Mouse (Mus musculus) c-Kit-negative CD71-positive TER-119-positive erythroid progenitor cells, embryonic 14.5 days (primary cell): Measurements from ENCODE around the gene Aip.

ENCODE experiments used
- DNase-seq: peaks from one replicate; pipeline ENCODE4 v3.0.0-alpha.2; 2013; ENCODE audit warnings: low read depth, low spot score

Aip gene

DNA sequence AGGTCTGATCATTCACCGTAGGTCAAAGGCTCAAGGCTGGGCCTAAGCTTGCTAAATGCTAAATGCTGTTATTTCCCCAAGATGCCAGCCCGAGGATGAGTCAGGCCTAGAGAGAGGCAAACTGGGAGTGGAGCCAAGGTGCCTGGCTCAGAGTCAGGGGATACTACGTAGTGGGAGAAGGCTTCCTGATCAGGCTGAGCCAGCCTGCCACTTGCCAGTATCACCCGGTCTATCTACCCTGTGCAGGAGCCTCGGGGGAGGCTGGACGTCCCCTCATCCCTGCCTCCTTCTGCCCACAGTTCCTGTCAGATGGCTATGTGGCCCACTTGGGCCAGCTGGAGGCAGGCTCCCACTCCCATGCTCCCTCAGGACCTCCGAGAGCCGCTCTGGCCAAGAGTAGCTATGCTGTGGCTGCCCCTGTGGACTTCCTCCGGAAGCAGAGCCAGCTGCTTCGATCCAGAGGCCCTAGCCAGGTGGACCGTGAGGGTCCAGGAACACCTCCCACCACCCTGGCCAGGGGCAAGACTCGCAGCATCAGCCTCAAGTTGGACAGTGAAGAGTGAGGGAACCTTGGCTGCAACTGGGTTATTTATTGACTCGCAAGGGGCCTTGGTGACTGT is 12.4 kb downstream of the Aip start:
- no peak for DNase-seq

DNA sequence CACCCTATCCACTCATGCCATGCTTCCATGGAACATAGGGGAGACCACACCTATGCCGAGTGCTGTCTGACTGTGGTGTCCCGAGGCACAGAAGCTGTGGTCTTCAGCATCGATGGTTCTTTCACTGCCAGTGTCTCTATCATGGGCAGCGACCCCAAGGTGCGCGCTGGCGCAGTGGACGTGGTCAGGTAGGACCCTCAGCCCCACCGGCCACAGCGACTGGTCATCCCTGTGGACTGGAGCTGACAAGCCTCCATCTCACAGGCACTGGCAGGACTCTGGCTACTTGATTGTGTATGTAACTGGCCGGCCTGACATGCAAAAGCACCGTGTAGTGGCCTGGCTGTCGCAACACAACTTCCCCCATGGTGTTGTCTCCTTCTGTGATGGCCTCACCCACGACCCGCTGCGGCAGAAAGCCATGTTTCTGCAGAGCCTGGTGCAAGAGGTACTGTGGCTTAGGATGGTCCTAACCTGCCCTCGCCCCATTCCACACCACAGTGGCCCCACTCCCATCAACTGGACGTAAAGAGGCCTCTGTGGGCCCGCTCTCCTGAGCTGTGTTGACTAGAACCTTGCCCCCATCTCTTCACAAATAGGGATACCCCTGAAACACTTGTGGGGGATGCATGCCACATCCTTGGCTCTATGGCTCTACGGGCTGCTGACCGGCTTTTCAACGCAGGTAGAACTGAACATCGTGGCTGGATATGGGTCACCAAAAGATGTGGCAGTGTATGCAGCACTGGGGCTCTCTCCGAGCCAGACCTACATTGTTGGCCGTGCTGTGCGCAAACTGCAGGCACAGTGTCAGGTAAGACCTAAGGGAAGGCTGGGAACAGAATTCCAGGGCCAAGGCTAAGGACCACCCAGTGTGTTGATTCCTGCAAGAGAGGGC is 13.3 kb downstream of the Aip start:
- DNase-seq, result no peak

DNA sequence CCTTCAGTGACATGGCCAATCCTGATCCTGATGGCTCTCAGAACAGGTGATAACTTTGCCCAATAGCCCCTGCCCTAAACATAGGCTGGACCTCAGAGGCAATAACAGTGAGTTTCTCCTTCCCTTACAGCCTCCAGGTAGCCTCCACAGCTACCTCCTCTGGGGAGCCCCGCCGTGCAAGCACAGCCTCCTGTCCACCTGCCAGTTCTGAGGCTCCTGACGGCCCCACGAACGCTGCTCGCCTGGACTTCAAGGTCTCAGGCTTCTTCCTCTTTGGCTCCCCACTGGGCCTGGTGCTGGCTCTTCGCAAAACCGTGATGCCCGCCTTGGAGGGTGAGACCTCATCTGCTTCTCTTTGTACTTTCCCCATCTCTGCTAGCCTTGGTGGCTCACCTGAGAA is 17.1 kb downstream of the Aip start:
- no peak for DNase-seq

- no peak for DNase-seq
Observed at GRCm38 (mm10) chr19:4106654-4107053, 19.0 kb downstream of the Aip start.

GRCm38 (mm10) chr19:4104675-4105194 is 20.9 kb downstream of the Aip start:
- no peak for DNase-seq

- DNase-seq, result no peak
Observed at GRCm38 (mm10) chr19:4103792-4104191, 21.9 kb downstream of the Aip start.

DNA sequence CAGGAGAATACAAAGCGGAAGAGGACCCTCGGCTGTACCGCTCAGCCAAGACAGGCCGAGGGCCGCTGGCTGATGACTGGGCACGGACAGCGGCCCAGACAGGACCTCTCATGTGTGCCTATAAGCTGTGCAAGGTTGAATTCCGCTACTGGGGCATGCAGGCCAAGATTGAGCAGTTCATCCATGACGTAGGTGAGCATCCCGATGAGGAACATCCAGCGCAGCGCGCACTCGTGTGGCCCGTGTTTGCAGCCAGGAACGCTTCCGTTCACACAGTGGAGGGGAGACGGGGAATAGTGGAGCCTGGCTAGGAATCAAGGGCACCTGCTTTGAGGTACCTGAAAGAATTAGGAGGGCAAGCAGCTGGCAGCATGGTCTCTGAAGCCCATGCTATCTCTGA is 22.4 kb downstream of the Aip start:
- DNase-seq, result no peak

DNA sequence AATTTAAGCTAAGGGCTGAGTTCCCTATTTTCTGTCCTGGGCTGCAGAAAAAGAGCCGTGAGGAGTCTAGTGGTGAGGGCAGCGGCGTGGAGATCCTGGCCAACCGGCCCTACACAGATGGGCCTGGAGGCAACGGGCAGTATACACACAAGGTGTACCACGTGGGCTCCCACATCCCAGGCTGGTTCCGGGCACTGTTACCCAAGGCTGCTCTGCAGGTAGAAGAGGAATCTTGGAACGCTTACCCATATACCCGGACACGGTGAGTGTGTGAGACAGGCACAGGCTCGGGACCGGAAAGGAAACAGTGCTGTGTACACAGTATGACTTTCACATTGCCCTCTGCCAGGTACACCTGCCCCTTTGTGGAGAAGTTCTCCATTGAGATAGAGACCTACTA is 23.0 kb downstream of the Aip start:
- DNase-seq, result no peak

DNA sequence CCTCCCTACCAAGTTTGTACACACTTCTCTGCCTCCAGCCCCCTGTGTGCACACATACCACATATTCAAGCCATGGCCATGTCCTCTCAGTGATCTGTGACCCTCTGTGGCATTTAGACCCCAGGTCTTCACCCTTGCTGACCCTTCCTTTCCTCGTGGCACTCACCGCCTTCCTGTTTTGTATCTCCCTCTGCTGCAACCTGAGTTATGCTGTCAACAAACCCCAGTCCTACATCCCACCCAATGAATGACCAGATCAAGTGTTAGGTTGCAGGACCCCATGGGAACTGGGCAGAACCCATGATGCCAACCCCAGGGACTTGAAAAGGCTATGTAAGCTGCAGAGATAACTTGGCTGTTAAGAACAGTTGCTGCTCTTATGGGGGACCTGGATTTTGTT is 23.6 kb downstream of the Aip start:
- DNase-seq, result no peak

DNA sequence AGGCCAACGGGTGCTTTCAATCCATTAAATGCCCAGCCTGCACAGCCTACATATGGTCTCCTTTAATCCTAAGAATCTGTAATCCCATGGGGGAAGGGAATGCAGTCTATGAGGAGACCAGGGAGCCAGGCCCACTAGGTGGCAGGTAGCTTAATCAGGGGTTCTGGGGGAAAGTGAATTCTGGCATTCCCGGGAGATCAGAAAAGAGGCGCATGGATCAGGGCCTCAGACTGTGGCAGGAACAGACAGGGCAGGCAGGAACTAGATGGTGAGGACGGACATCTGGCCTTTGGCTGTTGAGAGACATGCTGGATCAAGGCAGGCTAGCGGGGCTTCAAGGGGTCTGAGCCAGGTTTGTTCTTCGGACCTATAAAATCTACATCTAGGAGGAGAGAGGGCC is 24.2 kb downstream of the Aip start:
- no peak for DNase-seq

GRCm38 (mm10) chr19:4100718-4101261 is 24.9 kb downstream of the Aip start:
- no peak for DNase-seq

DNA sequence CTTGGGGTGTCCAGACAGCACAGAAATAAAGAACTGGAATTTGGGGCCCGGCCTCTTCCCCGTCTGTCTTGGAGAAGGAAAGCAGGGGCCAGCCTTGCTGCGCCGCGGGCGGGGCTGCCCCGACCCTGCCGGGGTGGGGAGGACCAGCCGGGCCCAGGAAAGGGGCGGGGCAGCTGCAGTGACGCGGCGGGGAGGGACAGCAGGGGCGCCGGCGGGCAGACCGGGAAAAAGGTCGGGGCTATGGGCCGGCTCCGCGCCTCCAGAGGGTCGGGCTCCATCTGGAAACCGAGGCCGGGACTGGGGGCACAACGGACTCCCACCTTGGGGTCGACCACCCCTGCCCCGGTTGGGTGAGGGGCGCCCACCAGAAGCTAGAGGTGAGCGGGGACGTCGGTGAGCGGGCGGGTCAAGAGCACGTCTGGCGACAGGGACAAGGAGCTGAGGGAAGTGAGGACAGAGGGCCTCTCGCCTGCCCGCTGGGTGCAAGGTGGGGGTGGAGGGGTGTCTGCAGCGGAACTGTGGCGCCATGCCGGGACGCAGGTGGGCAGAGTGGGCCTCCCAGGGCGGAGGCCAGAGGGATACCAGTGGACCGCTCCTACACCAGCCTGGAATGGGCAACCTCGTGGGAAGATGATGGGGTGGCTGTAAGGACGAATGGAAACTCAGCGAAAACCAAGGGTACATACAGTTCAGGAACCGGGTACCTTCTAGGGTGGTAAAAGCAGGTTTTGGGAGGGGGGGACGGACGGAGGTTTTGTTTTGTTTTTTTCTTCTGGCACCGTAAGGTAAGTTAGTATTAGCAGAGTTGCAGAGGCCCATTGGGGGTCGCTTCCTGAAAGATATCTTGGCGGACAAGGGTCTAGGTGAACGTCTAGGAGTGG is 25.6 kb downstream of the Aip start, which contains the start of gene Pitpnm1:
Gene Pitpnm1 (plus strand): TSS at position 162 of the 881 bp plus-strand sequence.
- DNase-seq, result no peak

- DNase-seq, result peak; percentile 85
Observed at GRCm38 (mm10) chr19:4099056-4099455, 26.6 kb downstream of the Aip start.

DNA sequence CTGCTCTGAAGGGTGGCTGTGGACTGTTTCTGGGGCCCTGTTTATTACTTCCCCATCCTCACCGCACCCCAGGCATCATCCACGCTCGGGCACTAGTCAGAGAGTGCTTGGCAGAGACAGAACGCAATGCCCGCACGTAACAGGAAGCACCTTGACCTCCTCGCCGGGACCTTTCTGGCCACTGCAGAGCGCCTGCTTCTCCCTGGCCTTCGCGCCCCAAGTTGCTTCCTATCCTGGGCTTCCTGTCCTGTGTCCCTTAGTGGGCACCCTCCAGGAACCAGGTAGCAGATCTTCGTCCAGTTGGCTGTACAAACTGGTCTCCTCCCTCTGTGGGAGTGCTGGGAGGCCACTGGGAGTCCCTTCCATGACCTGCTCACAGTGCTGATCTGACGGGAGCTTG is 27.2 kb downstream of the Aip start:
- no peak for DNase-seq

- DNase-seq, result peak; percentile 88
Observed at GRCm38 (mm10) chr19:4097441-4097825, 28.2 kb downstream of the Aip start.

- DNase-seq, result peak; percentile 97
Observed at GRCm38 (mm10) chr19:4096642-4097440, 28.8 kb downstream of the Aip start, which contains the start of gene Cdk2ap2. Gene Cdk2ap2, plus strand, starts transcription at chr19:4097182.

GRCm38 (mm10) chr19:4095802-4096201 is 29.9 kb downstream of the Aip start:
- DNase-seq, result no peak

DNA sequence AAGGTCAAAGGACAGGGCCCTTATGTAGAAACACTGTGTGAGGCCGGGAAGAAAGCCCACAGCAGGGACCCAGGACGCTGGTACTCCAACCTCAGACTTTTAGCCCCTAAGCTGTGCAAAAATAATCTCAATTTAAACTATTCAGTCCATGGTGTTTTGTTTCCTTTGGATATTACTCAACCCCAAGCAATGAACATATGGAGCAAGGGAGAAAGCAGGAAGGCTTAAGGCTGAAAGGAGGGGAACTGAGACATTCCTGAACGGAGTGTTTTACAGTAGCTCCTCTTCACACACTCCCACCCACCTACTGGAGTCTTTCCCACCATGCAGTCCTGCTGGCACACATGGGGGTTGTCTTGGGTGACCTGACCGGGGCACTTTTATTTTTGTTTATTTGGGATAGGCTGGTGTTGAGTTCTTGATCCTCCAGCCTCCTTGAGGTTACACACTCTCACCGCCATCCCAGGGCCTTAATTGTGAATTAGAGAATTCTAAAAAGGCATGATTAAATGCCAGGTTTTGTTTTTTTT is 30.8 kb downstream of the Aip start:
- DNase-seq, result no peak

DNA sequence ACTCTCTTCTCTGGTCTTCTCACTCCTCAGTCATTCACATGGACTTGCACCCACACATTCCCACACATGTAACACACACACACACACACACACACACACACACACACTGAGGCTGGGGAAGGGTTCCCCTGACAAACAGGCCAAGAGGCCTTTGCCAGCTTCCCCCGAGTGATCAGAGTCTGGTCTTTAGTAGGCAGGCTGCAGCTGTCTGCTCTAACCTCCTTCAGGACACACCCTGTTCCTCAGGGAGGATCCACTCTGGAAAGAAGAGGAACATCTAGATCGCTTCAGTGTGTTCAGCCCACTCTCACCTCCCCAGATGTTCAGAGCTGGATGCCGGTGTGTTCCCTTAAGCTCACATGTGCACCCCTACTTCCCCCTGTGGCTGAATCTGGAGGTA is 31.3 kb downstream of the Aip start:
- DNase-seq, result no peak

DNA sequence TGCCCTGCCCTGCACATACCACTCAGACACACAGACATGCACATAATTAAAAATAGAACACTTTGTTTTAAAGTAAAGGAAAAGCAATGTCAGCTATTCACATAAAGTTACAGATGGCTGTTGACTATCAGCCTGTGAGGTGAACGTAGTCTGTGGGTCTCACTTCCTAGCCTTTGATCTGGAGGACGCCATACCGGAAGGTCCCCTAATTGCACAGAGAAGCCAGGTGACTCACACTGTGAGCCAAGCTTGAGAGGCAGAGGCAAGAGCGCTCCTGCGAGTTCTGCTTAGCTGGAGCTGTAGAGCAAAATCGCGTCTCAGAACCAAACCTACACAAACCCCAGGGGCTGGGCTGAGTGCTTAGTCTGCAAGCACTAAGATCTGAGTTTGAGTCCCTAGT is 31.9 kb downstream of the Aip start:
- DNase-seq, result no peak
